Mouse (Mus musculus): Measurements from ENCODE around the gene Tshz2. TPM values are rescaled to one million over a fixed set of nuclear protein-coding genes. Genes with fewer than 3 reads are reported as not detected.
"Not testable (repeated sequence)": the region's sequence is repeated elsewhere in the genome, so short reads cannot be mapped to it uniquely, and the experiment has no call there.

The Tshz2 gene
- total RNA-seq, 2 experiments from 2014 or later, result 26.7 to 41.8 TPM

DNA sequence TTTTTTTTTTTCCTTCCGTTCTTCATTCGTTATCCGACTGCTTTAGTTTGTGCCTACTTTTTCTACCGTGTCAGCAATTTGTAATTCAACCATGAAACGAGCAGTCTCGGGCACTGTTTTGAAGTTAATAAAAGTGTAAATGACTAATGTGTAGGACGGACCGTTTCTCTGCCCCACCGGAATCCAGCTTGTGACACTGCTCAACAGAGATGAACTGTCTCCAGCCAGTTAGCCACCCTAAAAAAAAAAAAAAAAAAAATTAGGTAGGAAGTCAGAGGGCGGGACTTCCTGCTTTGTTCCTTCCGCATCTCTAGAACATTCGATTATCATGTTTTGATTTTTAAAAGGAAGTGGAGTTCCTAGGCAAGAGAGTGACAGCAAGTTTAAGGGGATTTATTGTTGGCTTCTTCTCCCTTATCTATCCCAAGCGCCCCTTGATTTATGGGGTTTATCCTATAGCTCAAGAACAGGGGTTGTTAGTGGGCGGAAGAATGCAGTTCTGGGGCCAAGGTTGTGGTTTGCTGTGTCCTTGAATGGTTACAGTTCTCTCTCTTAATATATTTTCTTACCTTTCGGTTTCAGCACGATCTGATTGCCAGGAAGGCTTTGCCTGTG is 116.6 kb downstream of the Tshz2 start:
- DNase-seq (ENCODE audit: extremely low spot score in 1 of 2, low spot score in 1 of 2), result no peak

DNA sequence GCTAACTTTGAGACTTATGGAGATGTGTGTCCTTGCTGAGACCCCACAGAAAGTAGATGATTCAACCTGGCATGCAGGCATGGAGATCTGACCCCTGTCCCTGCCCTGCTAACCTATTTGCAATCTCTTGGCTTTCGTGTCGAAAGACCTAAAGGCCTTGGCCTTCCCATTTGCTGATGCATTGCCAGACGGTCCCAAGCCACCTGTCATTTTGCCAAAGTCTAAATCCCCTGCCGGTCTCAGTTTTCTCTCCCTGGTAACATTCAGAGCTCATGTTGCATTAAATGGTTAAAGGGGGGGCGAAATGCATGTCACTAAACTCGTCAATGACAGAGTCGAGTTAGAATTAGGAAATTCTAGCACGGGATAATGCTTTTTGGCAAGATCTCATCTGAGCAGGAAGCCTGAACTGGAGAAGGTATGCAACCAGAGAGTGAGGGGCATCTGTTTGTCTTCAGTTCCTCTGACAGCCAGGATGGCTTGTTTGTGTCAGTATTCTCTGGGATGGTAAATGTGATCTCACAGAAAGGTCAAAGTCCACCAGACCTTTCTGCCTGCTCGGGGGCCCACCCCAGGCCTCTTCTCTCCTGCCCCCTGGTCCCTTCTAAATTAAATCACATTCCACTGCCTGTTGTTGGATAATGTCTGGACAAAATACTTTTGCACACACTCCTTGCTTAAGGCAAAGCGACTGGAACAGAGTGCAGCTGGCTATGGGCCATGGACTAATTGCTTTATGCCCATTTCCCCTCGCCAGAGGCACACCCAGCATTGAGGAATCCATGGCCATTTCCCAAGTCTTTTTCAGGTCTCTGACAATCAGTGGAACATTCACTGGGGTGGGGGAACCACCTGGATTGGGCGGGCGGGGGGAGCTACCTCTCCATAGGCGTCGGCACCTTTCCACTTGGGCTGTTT is 118.0 kb downstream of the Tshz2 start:
- DNase-seq (ENCODE audit: extremely low spot score in 1 of 2, low spot score in 1 of 2), result no peak

DNA sequence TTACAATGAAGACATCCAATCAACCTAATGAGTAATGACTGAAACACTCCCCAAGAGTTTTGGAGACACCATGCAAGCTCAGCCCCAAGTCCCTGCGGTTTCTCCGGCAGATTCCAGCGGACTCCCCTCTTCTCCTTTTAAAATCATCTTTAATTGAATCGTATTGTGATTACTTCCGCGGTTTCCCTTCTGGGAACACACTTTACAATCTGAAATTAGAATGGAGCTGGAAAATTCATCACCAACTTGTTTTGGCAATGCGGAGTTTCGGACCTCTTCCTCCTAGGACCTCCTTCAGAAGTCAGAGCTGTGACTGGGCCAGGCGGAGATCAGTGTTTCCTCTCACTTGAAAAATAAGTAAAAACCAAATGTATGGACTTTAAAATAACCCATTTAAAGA is 119.3 kb downstream of the Tshz2 start:
- DNase-seq (ENCODE audit: extremely low spot score in 1 of 2, low spot score in 1 of 2), result no peak

DNA sequence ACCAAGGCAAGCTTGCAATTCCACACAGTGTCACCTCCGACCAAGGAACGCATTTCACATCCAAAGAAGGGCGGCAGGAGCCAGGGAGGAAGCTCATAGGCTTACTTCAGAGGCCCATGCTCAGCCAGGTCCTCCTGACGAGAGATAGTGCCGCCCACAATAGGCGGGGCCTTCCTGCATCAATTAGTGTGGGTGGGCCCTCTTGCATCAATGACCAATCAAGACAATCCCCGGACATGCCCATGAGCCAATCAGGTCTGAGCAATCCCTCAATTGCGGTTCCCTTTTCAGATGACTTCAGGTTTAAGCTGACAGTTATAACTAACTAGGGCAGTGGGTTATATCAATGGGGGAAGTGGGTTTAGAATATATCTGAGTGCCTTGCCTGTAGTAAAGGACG is 120.6 kb downstream of the Tshz2 start:
- no peak for DNase-seq (ENCODE audit: extremely low spot score in 1 of 2, low spot score in 1 of 2)

DNA sequence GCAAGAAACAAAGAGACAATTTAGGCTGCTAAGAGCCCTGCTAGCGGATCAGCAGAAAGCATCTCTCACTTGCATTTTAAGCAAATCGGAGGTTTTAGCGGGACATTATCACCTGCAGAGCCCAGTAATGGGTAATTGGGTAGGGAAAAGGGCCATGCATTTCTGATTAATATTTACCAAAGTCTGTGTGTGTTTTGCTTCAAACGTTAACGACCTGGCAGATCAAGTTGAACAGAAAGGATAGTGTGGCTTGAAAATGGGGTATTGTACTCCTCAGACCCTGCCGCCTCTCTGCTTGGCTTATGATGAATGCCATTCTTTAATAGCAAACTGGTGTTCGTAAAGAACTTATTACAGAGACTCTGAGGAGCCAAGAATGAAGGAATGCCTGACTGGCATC is 122.3 kb downstream of the Tshz2 start:
- no peak for DNase-seq (ENCODE audit: extremely low spot score in 1 of 2, low spot score in 1 of 2)

DNA sequence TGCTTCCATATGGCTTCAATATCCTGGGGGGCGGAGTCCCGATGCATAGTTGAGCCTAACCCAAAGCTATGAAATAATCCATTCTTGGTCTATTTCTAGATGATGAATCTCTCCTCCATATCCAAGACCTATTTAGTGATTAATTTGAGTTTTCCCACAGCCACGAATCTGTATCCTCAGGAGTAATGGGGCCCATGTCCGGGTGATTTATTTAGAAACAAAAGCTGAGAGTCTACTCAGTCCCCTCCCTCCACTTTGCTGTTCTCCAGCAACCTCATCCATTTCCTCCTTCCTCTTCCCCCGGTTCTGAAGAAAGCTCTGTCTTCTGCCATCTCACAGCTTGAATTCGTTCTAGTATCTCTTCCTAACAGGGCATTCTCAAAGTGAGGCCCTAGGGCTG is 125.3 kb downstream of the Tshz2 start:
- DNase-seq (ENCODE audit: extremely low spot score in 1 of 2, low spot score in 1 of 2), result no peak

DNA sequence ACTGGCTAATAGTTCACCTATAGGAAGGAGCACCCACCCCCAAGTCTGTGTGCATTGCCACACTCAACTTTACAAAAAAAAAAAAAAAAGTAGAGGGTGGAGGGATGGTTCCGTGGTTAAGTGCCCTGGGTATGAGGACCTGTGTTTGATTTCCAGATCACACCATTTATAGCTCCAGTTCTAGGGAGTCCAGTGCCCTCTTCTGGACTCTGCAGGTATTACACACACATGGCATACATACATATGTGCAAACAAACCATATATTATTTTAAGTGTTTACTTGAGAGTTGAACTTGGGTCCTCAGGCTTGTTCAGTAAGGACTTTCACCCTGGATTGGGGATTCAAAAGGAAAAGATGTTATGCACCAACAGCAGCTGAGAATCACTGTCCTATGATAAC is 127.3 kb downstream of the Tshz2 start:
- DNase-seq (ENCODE audit: extremely low spot score in 1 of 2, low spot score in 1 of 2), result no peak

DNA sequence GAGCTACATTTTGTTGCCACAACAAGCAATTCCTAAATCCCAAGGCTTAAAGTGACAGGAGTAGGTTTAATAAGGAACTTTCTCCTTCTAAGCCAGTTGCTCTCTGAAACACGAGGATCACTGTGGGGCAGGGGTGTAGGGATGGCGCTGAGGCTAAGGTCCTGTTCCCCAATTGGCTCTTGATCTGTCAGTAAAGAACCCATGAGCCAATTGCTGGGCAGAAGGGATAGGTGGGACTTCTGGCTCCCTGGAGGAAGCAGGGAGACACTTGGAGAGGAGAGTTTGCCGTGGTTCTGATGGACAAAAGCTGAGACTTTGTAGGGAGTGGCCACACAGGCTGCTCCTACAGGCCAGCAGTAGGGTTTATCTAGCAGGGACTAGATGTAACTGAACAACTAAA is 128.9 kb downstream of the Tshz2 start:
- no peak for DNase-seq (ENCODE audit: extremely low spot score in 1 of 2, low spot score in 1 of 2)

DNA sequence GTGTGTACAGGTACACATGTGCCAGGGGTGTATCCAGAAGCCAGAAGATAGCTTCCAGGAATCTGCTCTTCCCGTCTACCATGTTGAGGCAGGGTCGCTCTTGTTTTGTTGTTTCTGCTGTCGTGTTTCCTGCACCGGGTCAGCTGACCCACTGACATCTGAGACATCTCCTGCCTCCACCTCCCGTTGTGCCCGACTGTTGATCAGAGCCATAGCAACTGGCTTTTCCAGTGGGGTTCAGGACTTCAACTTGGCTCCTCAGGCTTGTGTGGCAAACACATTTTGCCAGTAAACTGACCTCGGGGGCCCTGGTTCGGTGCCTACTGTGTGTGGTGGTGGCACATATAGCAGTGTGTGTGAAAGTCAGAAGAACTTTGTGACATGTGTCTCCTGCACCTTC is 129.5 kb downstream of the Tshz2 start:
- DNase-seq (ENCODE audit: extremely low spot score in 1 of 2, low spot score in 1 of 2), result no peak

DNA sequence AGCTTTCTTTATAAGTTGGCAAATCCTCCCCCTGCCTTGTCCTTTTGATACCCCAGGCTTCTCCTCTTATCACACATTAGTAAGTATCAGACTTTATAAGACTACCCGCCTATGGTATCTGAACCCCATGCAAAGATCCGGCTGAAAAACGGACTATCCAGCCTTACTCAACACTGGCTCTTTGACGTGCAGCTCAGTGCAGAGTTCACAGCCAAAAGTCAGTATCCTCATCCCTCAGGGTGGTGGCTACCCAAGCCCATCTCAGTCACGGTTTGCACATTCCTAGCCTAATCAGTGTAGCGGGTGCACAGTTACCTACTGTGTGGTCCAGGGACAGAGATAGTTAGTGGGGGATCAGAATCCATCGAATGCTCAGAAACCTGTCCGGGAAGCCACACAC is 130.9 kb downstream of the Tshz2 start:
- DNase-seq (ENCODE audit: extremely low spot score in 1 of 2, low spot score in 1 of 2), result no peak

DNA sequence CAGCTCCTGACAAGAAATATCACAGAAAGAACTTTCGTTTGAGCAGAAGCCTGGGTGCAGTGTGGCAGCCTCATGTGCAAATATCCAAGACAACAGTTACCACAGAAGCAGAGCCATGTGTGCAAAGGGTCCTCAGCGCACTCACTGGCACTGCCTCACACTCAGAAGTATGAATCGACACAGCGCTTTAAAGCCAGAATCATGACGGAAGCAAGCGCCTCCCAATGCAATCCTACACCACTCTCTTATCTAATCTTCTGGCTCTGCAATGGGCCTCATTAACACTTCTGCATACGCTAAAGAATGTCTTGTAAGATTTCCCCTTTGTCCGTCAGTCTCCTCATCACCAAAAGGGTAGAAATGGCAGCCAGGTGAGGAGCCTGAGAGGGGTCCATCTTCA is 133.4 kb downstream of the Tshz2 start:
- no peak for DNase-seq (ENCODE audit: extremely low spot score in 1 of 2, low spot score in 1 of 2)

DNA sequence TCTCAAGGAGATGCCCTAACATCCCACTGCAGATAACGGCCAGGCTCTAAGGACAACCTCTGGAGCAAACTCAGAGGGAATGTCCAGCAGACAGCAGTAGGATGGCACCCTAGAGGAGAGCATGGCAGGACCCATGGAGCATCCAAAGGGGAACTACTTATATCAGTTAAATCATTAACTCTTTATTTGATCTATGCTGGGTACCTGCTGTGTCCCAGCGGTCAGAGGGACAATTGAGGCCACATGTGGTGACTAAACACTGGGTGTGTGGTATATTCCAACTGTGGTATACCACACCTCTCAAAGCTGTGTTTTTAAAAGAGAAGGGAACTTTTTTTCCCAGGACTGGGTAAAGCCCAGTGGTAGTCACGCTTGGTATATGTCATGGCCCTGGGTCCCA is 134.5 kb downstream of the Tshz2 start:
- DNase-seq (ENCODE audit: extremely low spot score in 1 of 2, low spot score in 1 of 2), result no peak

DNA sequence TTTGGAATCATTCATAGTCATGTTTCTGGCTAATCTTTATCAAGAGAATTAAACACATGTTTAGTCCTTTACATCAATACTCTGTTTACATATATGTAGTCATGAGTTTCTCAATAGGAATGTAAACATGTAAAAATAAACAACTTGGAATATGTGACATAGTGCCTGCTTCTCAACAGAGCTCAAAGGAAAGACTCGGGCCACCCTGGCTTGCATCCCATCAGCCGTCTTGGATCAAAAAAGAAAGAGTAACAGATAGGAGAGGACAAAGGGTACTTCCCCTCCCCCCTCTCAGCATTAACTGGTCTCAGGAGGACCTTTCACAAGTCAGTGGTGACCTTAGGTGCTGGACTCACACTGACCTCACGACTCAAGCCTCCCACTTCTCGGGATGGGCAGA is 142.3 kb downstream of the Tshz2 start:
- DNase-seq (ENCODE audit: extremely low spot score in 1 of 2, low spot score in 1 of 2), result no peak

DNA sequence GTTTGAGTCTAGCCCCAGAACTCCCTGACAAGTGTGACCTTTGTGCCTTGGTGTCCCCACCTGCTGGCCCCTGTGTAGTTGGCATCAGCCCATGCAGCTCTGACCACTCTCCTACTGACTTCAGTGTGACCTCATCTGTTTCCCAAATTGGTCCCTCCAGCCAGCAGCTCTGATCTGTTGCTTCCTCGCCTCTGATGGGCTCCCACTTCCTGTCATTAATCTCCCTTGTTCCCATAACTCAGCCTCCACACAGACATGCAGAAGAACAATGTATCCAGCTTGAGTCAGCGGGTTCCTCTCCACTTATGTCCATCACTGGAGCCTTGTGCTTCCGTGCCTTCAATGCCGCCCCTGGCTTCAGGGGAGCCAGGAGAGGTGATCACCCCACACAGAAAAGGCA is 144.4 kb downstream of the Tshz2 start:
- DNase-seq (ENCODE audit: extremely low spot score in 1 of 2, low spot score in 1 of 2), result no peak

DNA sequence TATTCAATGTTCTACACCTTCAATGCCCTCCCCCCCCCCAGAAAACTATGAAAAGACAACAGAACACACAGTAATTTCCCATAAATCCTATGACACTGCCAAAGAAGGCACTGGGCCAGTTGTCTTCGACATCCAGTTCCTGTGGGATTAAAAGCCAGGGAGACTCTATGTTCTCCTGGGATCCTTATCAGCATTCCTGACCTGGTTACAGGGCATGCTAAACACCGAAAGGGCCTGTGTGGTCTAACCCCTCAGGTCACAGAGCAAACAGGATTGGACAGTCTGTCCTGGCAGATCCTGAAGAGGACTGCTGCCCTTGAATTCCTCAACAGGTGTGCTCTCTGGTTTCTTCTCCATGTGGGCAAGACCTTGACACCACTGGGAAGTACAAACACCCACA is 145.0 kb downstream of the Tshz2 start:
- DNase-seq (ENCODE audit: extremely low spot score in 1 of 2, low spot score in 1 of 2), result no peak

DNA sequence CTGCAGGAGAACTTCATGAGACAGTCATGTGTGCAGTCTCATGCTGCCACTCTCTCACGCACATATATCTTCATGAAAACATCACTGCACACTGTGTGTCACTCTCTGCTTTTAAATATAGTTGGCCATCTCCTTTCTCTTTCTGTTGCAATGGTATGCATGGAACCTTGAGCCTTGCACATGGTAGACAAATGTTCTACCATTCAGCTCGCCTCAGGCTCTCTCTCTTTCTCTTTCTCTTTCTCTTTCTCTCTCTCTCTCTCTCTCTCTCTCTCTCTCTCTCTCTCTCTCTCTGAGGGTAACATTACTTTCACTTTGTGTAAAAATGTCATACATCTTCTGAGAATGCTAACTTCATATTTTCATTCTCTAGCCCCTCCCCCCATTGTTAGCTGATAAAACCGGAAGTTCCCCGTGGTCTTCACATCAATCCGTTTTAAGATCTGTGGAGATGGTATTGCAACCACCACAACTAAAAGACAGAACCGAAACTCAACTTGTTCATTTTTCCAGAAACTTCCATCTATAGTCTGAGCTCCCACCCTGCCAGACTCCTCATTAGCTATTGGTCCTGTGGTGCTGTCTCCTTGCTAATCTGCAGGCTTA is 146.0 kb downstream of the Tshz2 start:
- DNase-seq (ENCODE audit: extremely low spot score in 1 of 2, low spot score in 1 of 2), result no peak

DNA sequence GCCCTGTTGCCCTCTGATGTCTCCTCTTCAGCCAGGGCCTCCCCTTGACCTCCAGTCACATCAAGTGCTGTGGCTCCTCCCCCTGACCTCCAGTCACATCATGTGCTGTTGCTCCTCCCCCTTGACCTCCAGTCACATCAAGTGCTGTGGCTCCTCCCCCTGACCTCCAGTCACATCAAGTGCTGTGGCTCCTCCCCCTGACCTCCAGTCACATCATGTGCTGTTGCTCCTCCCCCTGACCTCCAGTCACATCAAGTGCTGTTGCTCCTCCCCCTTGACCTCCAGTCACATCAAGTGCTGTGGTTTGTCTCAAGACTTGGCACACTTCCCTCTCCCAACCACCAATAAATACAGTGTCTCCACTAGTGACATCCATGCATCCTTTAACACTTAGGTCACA is 148.9 kb downstream of the Tshz2 start:
- not testable (repeated sequence) for DNase-seq (ENCODE audit: extremely low spot score in 1 of 2, low spot score in 1 of 2)

DNA sequence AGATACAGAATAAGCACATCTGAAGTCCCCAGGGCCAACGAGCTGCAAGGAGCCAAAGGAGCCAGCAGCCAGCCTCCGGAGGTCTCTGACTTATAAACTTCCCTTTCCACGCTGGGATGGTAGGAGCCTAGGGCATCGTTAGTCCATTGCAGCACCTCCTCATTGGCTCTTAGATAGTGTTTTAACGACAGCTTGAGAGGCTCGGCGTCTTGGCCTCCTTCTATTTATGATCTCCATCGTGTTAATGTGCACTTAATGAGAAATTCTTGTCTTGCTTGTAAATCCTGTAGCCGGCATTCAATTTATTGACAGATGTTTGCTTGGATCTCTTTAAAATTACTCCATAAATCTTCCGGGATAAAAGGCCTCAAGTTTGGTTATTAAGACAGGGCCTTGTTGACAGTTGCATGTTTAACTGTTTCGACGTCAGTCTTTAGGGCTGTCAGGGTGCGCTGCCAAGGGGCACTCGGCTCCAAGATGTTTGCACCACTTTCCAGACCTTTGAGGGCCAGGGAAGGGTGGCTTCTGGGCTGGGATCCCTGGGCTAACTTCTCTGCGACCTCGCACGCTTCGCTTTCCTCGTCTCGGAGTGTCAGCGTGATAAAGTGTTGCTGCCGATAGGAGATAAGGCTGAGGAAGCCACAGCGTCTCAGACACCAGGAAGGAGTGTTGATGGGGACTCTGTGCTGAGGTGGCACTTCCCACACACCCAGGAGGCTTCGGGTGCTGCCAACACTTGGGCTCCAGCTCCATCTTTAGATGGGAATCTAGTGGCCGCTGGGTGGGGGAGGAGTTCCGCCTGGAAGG is 150.3 kb downstream of the Tshz2 start:
- DNase-seq (ENCODE audit: extremely low spot score in 1 of 2, low spot score in 1 of 2), result no peak

DNA sequence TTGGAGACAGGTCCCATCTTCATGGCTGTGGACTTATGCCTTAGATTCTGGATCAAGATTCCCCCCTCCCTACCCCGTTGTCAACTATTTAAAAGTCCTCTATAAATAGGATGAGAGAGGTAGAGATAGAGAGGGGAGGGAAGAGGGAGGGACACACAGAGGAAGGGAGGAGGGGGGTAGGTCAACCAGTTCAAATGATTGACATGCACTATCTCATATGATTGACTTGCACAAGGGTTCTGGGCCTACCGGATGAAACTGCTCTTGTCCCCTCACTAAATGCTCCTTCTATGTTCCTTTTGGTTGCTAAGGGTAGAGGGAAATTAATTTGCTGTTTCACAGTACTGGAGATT is 150.8 kb downstream of the Tshz2 start:
- DNase-seq (ENCODE audit: extremely low spot score in 1 of 2, low spot score in 1 of 2), result no peak

DNA sequence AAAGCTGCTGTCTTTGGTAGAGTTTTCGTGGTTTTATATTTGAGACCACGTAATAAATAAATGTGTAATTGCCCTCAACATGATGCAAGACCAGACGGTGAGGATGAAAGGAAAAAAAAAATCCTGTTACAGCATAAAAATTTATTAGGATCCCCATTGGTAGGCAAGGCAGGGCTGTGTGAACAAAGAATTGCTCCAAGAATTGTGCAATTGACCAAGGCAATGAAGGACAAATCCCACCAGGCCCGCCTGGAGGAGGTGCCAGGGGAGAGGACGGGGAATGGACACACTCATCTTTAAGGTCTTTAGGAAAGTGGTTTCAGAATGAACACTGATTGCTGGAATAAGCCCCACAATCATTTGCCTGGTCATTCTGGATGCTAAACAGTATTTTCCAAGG is 154.6 kb downstream of the Tshz2 start:
- no peak for DNase-seq (ENCODE audit: extremely low spot score in 1 of 2, low spot score in 1 of 2)

DNA sequence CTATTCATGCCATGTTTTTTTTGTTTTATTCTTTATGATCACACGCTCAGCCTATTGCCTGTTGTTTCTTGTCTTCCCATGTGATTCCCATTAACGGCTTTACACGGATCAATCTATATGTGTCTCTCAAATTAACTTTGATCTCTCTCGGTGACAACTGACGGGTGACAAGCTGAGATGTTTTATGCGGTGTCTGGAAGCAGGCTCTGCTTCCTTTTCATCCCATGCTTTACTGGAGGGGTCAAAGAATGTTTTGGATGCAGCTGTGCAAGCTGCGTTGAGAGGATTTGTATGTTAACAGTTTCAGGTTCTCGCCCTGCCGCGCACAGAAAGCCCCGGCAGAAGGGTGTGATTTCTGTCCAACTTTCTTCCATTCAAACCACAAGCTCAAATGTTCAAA is 155.1 kb downstream of the Tshz2 start:
- no peak for DNase-seq (ENCODE audit: extremely low spot score in 1 of 2, low spot score in 1 of 2)
